Mouse (Mus musculus): ENCODE results near the gene Clic5.

Gene Clic5

GRCm38 (mm10) chr17:44190246-44190645, 1.9 kb downstream of the Clic5 start:
- in situ Hi-C loops (cut with MboI; ENCODE audit: unreplicated experiment in 2 of 2): no loop called here

GRCm38 (mm10) chr17:44192981-44193380, 4.6 kb downstream of the Clic5 start:
- in situ Hi-C loops (cut with MboI; ENCODE audit: unreplicated experiment in 2 of 2): no loop called here

GRCm38 (mm10) chr17:44199158-44199557, 10.8 kb downstream of the Clic5 start:
- in situ Hi-C loops (cut with MboI; ENCODE audit: unreplicated experiment in 2 of 2): no loop called here

- in situ Hi-C loops (cut with MboI; ENCODE audit: unreplicated experiment in 2 of 2): no loop called here
Measured at GRCm38 (mm10) chr17:44202952-44203351, 14.6 kb downstream of the Clic5 start.

GRCm38 (mm10) chr17:44204787-44205186, 16.4 kb downstream of the Clic5 start:
- in situ Hi-C loops (cut with MboI; ENCODE audit: unreplicated experiment in 2 of 2): no loop called here

GRCm38 (mm10) chr17:44205562-44205961, 17.2 kb downstream of the Clic5 start:
- in situ Hi-C loops (cut with MboI; ENCODE audit: unreplicated experiment in 2 of 2): no loop called here

- in situ Hi-C loops (cut with MboI; ENCODE audit: unreplicated experiment in 2 of 2): no loop called here
Measured at GRCm38 (mm10) chr17:44208900-44209299, 20.5 kb downstream of the Clic5 start.

GRCm38 (mm10) chr17:44212960-44213619, 24.7 kb downstream of the Clic5 start:
- in situ Hi-C loops (cut with MboI; ENCODE audit: unreplicated experiment in 2 of 2): no loop called here

GRCm38 (mm10) chr17:44215196-44215799, 26.9 kb downstream of the Clic5 start:
- in situ Hi-C loops (cut with MboI; ENCODE audit: unreplicated experiment in 2 of 2): no loop called here

GRCm38 (mm10) chr17:44217185-44217584, 28.8 kb downstream of the Clic5 start:
- in situ Hi-C loops (cut with MboI; ENCODE audit: unreplicated experiment in 2 of 2): no loop called here

GRCm38 (mm10) chr17:44219943-44220342, 31.6 kb downstream of the Clic5 start:
- in situ Hi-C loops (cut with MboI; ENCODE audit: unreplicated experiment in 2 of 2): no loop called here

GRCm38 (mm10) chr17:44228428-44228827, 40.0 kb downstream of the Clic5 start:
- in situ Hi-C loops (cut with MboI; ENCODE audit: unreplicated experiment in 2 of 2): no loop called here

- in situ Hi-C loops (cut with MboI; ENCODE audit: unreplicated experiment in 2 of 2): no loop called here
Measured at GRCm38 (mm10) chr17:44230083-44230482, 41.7 kb downstream of the Clic5 start.

GRCm38 (mm10) chr17:44239030-44239721, 50.8 kb downstream of the Clic5 start:
- in situ Hi-C loops (cut with MboI; ENCODE audit: unreplicated experiment in 2 of 2): no loop called here

- in situ Hi-C loops (cut with MboI; ENCODE audit: unreplicated experiment in 2 of 2): no loop called here
Measured at GRCm38 (mm10) chr17:44240742-44241141, 52.4 kb downstream of the Clic5 start.

GRCm38 (mm10) chr17:44244096-44244495, 55.7 kb downstream of the Clic5 start:
- in situ Hi-C loops (cut with MboI; ENCODE audit: unreplicated experiment in 2 of 2): no loop called here

GRCm38 (mm10) chr17:44244625-44245024, 56.2 kb downstream of the Clic5 start:
- in situ Hi-C loops (cut with MboI; ENCODE audit: unreplicated experiment in 2 of 2): no loop called here

GRCm38 (mm10) chr17:44246153-44246700, 57.8 kb downstream of the Clic5 start:
- in situ Hi-C loops (cut with MboI; ENCODE audit: unreplicated experiment in 2 of 2): no loop called here

- in situ Hi-C loops (cut with MboI; ENCODE audit: unreplicated experiment in 2 of 2): no loop called here
Measured at GRCm38 (mm10) chr17:44249544-44249943, 61.2 kb downstream of the Clic5 start.

- in situ Hi-C loops (cut with MboI; ENCODE audit: unreplicated experiment in 2 of 2): loop anchor here (10.0 to 25.0 kb wide), 2 partner anchors 185 to 988 kb away; no protein-coding TSS in a partner anchor
Measured at GRCm38 (mm10) chr17:44252653-44253052, 64.3 kb downstream of the Clic5 start.

- in situ Hi-C loops (cut with MboI; ENCODE audit: unreplicated experiment in 2 of 2): loop anchor here (5.0 to 25.0 kb wide), 3 partner anchors 183 to 1118 kb away; no protein-coding TSS in a partner anchor
Measured at GRCm38 (mm10) chr17:44254698-44255097, 66.3 kb downstream of the Clic5 start.

Data from v-Abl transformed pro-B cells (cell line).